In genomic region chr15:102450928-102451327, GRCm38 (mm10) we compare ENCODE assay signal across 1 mouse cellular context.
TF ChIP-seq lines count a peak whose summit lies in the region.

No protein-coding gene starts in this region.

TF ChIP-seq in MEL, 35 proteins besides CTCF, POLR2A, EP300 and RAD21 (continued from another document):
- TF ChIP-seq POLR2AphosphoS5 (IDR thresholded peaks at IDR 0.05; ENCODE audit: borderline replicate concordance, low read depth, low read length): no peak
- no peak for TF ChIP-seq ZC3H11A (IDR thresholded peaks at IDR 0.05; ENCODE audit: low read depth, low read length)
- TF ChIP-seq MAX (IDR thresholded peaks at IDR 0.05; ENCODE audit: low read length): no peak
- peak; percentile 71 for TF ChIP-seq MAFK (IDR thresholded peaks at IDR 0.05; ENCODE audit: borderline replicate concordance, low read depth, low read length)
